Mouse (Mus musculus) midbrain, embryonic 10.5 days (tissue): Measurements from ENCODE around the gene Vav2. TPM values are rescaled to one million over a fixed set of nuclear protein-coding genes. Genes with fewer than 3 reads are reported as not detected.

Experiments used
- DNase-seq: peaks from one replicate; pipeline ENCODE4 v3.0.0-alpha.2; 2017; ENCODE audit warnings: low spot score
- H3K27ac ChIP-seq: fragments of 300-500 bp; sonication (generic); replicated peaks from 2 replicates; pipeline ENCODE4 v1.5.1; 2016; ENCODE audit warnings: mild to moderate bottlenecking
- H3K27me3 ChIP-seq: fragments of 300-500 bp; sonication (generic); 2 replicates; pipeline ENCODE4 v1.6.1; 2016; ENCODE audit warnings: low read depth, mild to moderate bottlenecking; ENCODE audit not compliant: poor library complexity, severe bottlenecking
- H3K36me3 ChIP-seq: fragments of 300-500 bp; sonication (generic); 2 replicates; pipeline ENCODE4 v1.6.1; 2016; ENCODE audit warnings: mild to moderate bottlenecking, moderate library complexity
- H3K4me1 ChIP-seq: fragments of 300-500 bp; sonication (generic); 2 replicates; pipeline ENCODE4 v1.6.1; 2016
- H3K4me3 ChIP-seq: fragments of 300-500 bp; sonication (generic); 2 replicates; pipeline ENCODE4 v1.5.1; 2016; ENCODE audit warnings: mild to moderate bottlenecking, moderate library complexity
- H3K9me3 ChIP-seq: fragments of 300-500 bp; sonication (generic); replicated peaks from 2 replicates; pipeline ENCODE4 v1.6.1; 2016; ENCODE audit warnings: mild to moderate bottlenecking
- WGBS: fragments of 180-500 bp; shearing (Covaris S2); methylation state at CpG from one replicate; pipeline ENCODE4 v1.1.7; 2016; 5-methylcytosine and 5-hydroxymethylcytosine counted together
- polyA plus RNA-seq: library from polyadenylated mRNA; unstranded; fragments of >200 nt; fragmentation: Nextera tagmentation; extraction: Ambion mirVana; gene quantifications from 2 replicates; pipeline ENCODE4 v1.2.1, GENCODE M21; 2016

The Vav2 gene
- polyA plus RNA-seq, 1 experiment from 2014 or later: 11.4 TPM

DNA sequence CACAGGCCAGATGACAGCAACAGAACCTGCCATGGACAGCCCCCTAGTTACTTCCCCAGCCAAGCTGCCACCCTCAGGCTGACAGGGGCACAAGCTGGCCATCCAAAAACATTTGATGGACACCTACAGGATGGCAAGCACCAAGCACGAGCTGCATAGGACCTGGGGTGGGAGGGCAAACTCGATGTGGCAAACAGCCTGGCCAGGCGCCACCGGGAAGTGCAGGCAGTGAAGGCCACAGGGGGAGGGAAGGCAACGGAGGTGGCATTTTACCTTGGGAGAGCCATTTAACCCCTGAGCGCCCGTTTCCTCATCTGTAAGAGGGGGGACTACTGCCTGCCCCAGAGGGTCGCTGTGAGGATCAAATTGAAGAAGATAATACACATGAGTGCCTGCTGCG lies 33.8 kb upstream of the Vav2 start:
- H3K9me3 ChIP-seq: no peaks in the 10 kb centered on the region
- peaks cover 100% of the 10 kb centered on the region for H3K36me3 ChIP-seq
- WGBS: 78% methylated on average over 9 of the region's 9 CpGs

DNA sequence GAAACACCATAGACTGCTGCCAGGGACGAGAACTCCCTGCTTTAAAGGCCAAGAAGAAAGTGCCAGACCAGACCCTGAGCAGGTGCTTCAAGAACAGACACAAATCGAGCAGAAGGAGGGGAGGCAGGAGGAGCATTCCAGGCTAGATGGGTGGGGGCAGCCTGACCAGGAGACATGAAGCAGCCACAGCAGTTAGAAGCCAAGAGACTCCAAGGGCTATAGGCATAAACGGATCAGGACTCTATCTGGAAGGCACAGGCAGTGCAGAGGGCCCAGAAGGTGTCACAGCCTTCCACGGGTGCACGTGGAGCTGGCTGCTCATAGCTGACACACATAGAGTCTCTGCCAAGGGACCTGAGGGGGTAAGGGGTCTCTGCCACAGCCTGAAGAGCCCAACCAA lies 33.3 kb upstream of the Vav2 start:
- no peak overlapping the region for H3K4me3 ChIP-seq
- WGBS: 94% methylated on average over 5 of the region's 5 CpGs

More for the DNA sequence above, 33.8 kb upstream of the Vav2 start:
- H3K27ac ChIP-seq: no peak overlapping the region
- no peaks in the 10 kb centered on the region for H3K27me3 ChIP-seq
- no peaks in the 10 kb centered on the region for H3K4me1 ChIP-seq
- DNase-seq: no peak
- no peak overlapping the region for H3K4me3 ChIP-seq

GRCm38 (mm10) chr2:27459735-27460134 lies 32.9 kb upstream of the Vav2 start:
- DNase-seq: no peak
- H3K4me3 ChIP-seq: no peak overlapping the region
- no peaks in the 10 kb centered on the region for H3K9me3 ChIP-seq
- 94% methylated on average over 7 of the region's 7 CpGs for WGBS
- H3K4me1 ChIP-seq: no peaks in the 10 kb centered on the region
- peaks cover 100% of the 10 kb centered on the region for H3K36me3 ChIP-seq
- H3K27me3 ChIP-seq: no peaks in the 10 kb centered on the region
- H3K27ac ChIP-seq: no peak overlapping the region

More for the DNA sequence above, 33.3 kb upstream of the Vav2 start:
- Histone ChIP-seq H3K36me3 (peaks cover 100% of the 10 kb centered on the region), H3K4me1 (no peaks in the 10 kb centered on the region), H3K27me3 (no peaks in the 10 kb centered on the region), H3K9me3 (no peaks in the 10 kb centered on the region), H3K27ac (no peak overlapping the region)
- no peak for DNase-seq

DNA sequence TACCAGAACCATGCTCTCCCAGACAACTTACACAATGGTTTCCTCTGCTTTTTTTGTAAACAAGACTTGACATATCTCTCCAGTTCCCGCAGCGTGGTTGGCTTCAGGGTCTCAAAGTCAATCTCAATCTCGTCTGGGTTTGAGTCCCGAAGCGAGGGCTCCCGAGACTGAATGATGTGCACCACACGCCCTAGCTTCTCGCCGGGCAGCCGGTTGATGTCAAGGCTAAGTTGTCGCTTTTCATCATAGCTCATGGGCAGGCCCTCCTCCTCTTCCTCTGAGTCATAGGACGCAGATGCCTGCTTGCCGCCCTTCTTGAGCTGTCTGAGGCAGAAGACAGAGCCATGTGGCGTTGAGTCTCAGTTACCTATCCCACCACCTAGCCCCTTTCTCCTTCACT lies 23.4 kb upstream of the Vav2 start:
- Histone ChIP-seq H3K4me1 (no peaks in the 10 kb centered on the region), H3K36me3 (peaks cover 98% of the 10 kb centered on the region), H3K4me3 (no peak overlapping the region), H3K9me3 (no peaks in the 10 kb centered on the region), H3K27ac (no peak overlapping the region), H3K27me3 (no peaks in the 10 kb centered on the region)
- DNase-seq: no peak
- WGBS: 96% methylated on average over 14 of the region's 14 CpGs

DNA sequence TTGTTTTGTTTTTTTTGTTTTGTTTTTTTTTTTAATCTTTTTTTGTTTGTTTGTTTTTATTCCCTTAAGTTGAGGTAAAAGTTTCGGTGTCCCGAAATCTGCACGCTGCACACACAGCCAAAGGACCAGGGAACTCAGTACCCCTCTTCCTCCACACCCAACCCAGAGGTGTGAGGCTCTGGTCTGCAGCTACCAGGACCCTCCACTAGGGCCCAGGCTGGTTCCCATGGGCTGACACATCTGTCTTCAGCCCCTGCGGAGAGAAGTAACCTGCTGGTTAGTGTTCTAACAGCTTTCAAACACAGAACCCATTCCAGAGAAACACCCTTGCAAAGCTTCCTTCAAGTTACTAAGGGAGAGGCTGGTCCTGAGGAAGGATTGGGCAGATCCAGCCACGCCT lies 20.9 kb upstream of the Vav2 start:
- Histone ChIP-seq H3K9me3 (no peaks in the 10 kb centered on the region), H3K4me1 (peaks cover 7% of the 10 kb centered on the region), H3K4me3 (no peak overlapping the region), H3K27ac (no peak overlapping the region), H3K36me3 (peaks cover 85% of the 10 kb centered on the region), H3K27me3 (no peaks in the 10 kb centered on the region)
- DNase-seq: peak; percentile 32
- 94% methylated on average over 5 of the region's 5 CpGs for WGBS

DNA sequence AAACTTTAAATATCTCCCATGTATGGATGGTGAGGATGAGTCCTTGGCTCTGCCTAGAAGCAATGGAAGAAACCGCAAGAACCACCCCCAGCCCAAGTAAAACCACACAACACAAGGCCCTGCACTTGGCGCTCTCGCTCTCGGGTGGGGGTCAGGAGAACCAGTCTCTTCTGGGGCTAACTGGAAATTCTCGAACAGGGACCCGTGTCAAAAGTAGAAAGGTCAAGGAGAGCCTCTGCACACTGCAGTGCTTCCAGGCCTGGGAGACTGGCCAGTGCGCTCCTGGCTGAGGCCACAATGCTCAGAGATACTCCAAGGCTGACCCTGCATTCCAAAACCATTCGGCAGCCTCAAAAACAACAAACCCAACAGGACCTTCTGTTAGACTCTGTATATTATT lies 20.0 kb upstream of the Vav2 start:
- 91% methylated on average over 8 of the region's 8 CpGs for WGBS
- H3K4me3 ChIP-seq: no peak overlapping the region
- H3K27ac ChIP-seq: no peak overlapping the region
- peaks cover 75% of the 10 kb centered on the region for H3K36me3 ChIP-seq
- no peak for DNase-seq
- peaks cover 15% of the 10 kb centered on the region for H3K4me1 ChIP-seq
- H3K9me3 ChIP-seq: no peaks in the 10 kb centered on the region
- no peaks in the 10 kb centered on the region for H3K27me3 ChIP-seq

DNA sequence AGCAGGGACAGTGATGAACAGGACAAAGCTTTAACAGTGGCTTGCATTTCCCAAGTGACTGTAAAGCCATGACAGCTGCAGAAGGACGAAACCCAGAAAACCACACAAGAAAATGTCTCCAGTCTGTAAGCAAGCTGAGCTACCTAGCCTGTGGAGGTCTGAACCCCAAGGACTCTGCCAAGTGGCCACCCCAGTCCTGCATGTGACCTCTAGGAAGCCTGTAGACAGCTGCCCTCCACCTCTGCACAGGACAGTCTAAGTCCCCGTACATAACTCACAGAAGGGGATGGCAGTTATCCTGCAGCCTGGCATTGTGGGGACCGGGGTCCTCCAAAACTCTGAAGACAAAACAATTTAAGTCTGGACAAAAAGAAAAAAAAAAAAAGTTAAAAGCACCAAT lies 19.1 kb upstream of the Vav2 start:
- Histone ChIP-seq H3K4me1 (peaks cover 18% of the 10 kb centered on the region), H3K4me3 (no peak overlapping the region), H3K27me3 (no peaks in the 10 kb centered on the region), H3K36me3 (peaks cover 66% of the 10 kb centered on the region), H3K9me3 (no peaks in the 10 kb centered on the region), H3K27ac (no peak overlapping the region)
- DNase-seq: no peak
- 93% methylated on average over 3 of the region's 3 CpGs for WGBS

- Histone ChIP-seq H3K36me3 (peaks cover 41% of the 10 kb centered on the region), H3K9me3 (no peaks in the 10 kb centered on the region), H3K4me1 (peaks cover 19% of the 10 kb centered on the region), H3K27ac (no peak overlapping the region), H3K27me3 (no peaks in the 10 kb centered on the region), H3K4me3 (peak overlapping the region; percentile 74)
- DNase-seq: no peak
- 77% methylated on average over 5 of the region's 5 CpGs for WGBS
Measured at GRCm38 (mm10) chr2:27443450-27443708, 16.5 kb upstream of the Vav2 start.

DNA sequence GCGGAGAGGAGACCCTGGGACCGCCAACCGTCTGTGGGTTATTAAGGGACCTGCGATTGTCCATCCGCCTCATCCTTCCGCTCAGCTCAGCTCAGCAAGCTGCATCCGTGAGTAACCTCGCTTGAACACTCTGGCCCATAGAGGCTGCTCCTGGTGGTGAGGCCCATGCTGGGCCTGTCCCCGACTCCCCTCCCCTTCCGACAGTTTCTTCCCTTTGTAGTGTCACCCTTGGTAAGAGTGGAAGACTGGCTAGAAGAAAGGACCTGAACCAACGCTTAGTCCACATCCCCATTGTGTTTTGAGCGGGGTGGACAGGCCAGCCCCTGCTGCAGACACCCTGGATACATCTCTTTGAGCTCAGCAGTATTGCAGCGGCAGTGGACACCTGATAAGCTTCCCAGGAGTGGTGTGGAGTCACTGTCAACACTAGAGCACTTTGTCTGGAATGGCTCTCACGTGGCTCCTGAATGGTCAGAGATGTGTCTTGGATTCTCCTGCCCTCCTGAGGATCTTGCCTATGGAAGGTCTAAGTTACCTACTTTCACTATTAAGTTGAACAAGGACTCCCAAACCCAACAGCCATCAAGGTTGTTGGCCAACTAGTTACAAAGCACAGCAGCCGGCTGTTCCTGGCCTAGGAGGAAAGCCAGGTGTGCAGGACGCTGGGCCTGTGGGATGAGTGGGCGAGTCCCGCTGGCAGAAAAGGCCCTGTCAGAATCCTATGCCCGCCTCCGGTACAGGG lies 16.0 kb upstream of the Vav2 start:
- Histone ChIP-seq H3K4me1 (peaks cover 22% of the 10 kb centered on the region), H3K4me3 (peak overlapping the region; percentile 74), H3K36me3 (peaks cover 36% of the 10 kb centered on the region), H3K27me3 (no peaks in the 10 kb centered on the region), H3K27ac (peak overlapping the region; percentile 88), H3K9me3 (no peaks in the 10 kb centered on the region)
- 34% methylated on average over 20 of the region's 20 CpGs for WGBS
- no peak for DNase-seq

- Histone ChIP-seq H3K27ac (peak within 1 kb of the TSS; percentile 88), H3K4me1 (peaks cover 22% of the 10 kb centered on the region), H3K9me3 (no peaks in the 10 kb centered on the region), H3K36me3 (peaks cover 28% of the 10 kb centered on the region), H3K27me3 (no peaks in the 10 kb centered on the region), H3K4me3 (peak within 1 kb of the TSS; percentile 74)
- DNase-seq: peak; percentile 99
- 3% methylated on average over 36 of the region's 36 CpGs for WGBS
Measured at GRCm38 (mm10) chr2:27441767-27442707, 15.2 kb upstream of the Vav2 start, which contains the start of gene Brd3os. Gene Brd3os (plus strand): TSS chr2:27442324.

- peaks cover 31% of the 10 kb centered on the region for H3K4me1 ChIP-seq
- H3K4me3 ChIP-seq: no peak overlapping the region
- H3K9me3 ChIP-seq: no peaks in the 10 kb centered on the region
- no peak overlapping the region for H3K27ac ChIP-seq
- no peak for DNase-seq
- no peaks in the 10 kb centered on the region for H3K36me3 ChIP-seq
- H3K27me3 ChIP-seq: no peaks in the 10 kb centered on the region
- WGBS: 25% methylated on average over 11 of the region's 11 CpGs
Measured at GRCm38 (mm10) chr2:27438281-27438680, 11.4 kb upstream of the Vav2 start.

GRCm38 (mm10) chr2:27437876-27438275 lies 11.0 kb upstream of the Vav2 start:
- no peak for DNase-seq
- Histone ChIP-seq H3K27me3 (no peaks in the 10 kb centered on the region), H3K4me3 (no peak overlapping the region), H3K4me1 (peaks cover 27% of the 10 kb centered on the region), H3K36me3 (no peaks in the 10 kb centered on the region), H3K9me3 (no peaks in the 10 kb centered on the region), H3K27ac (no peak overlapping the region)
- WGBS: 78% methylated on average over 1 of the region's 1 CpGs

- H3K36me3 ChIP-seq: no peaks in the 10 kb centered on the region
- no peaks in the 10 kb centered on the region for H3K9me3 ChIP-seq
- H3K27me3 ChIP-seq: no peaks in the 10 kb centered on the region
- no peak overlapping the region for H3K4me3 ChIP-seq
- no peak for DNase-seq
- peaks cover 18% of the 10 kb centered on the region for H3K4me1 ChIP-seq
- 76% methylated on average over 2 of the region's 2 CpGs for WGBS
- no peak overlapping the region for H3K27ac ChIP-seq
Measured at GRCm38 (mm10) chr2:27432599-27432998, 5.8 kb upstream of the Vav2 start.
